Mouse (Mus musculus) adrenal gland, adult 2 months (tissue): ENCODE measurements around the gene Znrf4. TPM values are rescaled to one million over a fixed set of nuclear protein-coding genes. Genes with fewer than 3 reads are reported as not detected.

Experiments
- DNase-seq: peaks from one replicate; pipeline ENCODE4 v3.0.0; 2021
- polyA plus RNA-seq: library from polyadenylated mRNA; depleted of rRNA; stranded (reverse); fragments of >200 nt; gene quantifications from 2 replicates; pipeline ENCODE4 v1.2.3, GENCODE M21; 2012; rRNA removed
- total RNA-seq, 2 experiments: library from RNA; stranded (reverse); gene quantifications; 2 replicates each; pipeline ENCODE4 v1.2.3; 2021

Gene Znrf4
- total and polyA plus RNA-seq, 3 experiments: not detected

- DNase-seq: no peak
Observed at GRCm38 (mm10) chr17:56468380-56468779, 43.9 kb downstream of the Znrf4 start.

DNA sequence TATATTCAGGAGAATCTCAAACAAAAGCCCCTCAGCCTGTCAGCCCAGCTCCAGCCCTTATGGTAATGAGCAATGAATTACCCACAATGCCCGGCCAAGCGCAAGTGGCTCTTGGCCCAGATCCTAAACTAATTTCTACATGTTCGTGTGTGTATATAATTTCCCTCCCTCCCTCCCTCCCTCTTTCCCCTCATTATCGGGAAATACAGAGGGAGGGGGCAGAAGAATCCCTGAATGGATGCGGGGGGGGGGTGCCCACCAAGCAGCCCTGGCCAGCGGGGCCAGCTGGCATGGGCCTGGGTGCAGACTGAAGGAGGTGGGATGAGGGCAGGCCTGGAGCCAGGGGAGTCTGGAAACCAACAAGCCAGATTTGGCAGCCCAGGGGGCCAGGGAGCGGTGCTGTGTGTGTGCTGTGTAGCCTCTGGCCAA is 44.8 kb downstream of the Znrf4 start:
- DNase-seq: no peak

- no peak for DNase-seq
Observed at GRCm38 (mm10) chr17:56466747-56467146, 45.5 kb downstream of the Znrf4 start.

- no peak for DNase-seq
Observed at GRCm38 (mm10) chr17:56464817-56465216, 47.4 kb downstream of the Znrf4 start.

DNA sequence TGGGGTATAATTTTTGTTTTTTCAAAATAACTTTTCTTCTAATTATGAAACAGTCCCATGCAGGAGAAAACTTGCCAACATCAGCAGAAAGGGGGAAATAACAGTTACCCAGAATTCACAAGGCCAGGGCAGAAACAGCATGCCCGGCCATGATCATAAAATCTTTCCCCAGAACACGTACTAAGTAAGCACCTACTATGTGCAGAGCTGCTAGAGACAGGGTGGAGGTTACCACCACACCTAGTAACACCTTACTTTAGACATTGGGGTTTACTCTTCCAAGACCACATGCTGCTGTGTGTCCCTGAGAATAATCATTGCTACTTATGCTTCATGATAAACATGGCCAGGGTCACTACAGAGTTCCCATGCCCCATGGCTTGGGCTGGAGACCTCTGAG is 47.9 kb downstream of the Znrf4 start:
- no peak for DNase-seq

DNA sequence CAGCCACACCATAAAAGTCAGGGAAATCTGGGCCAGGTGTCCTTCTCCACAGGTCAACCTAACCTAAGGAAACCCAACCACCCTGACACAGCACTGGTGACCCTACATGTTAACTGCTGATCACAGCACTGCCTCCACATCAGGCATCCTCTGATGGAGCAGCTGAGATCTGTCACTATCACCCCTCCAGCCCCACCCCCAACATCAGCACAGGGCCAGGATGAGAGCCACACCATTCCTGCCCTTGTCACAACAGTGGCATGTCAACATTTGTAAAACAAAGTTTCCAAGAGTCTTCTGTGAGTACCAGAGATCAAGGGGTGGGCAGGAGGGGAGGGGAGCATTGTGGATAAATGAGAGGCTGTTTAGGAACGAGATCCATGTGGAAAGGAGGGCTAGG is 48.7 kb downstream of the Znrf4 start:
- DNase-seq: no peak

GRCm38 (mm10) chr17:56462835-56463455 is 49.3 kb downstream of the Znrf4 start:
- DNase-seq: no peak

- peak; percentile 100 for DNase-seq
Observed at GRCm38 (mm10) chr17:56461771-56462743, 50.2 kb downstream of the Znrf4 start.

Other genes with a start within 250 kb of the Znrf4 start
- 10 to 100 TPM; 22.7 to 29.4 TPM for gene Ticam1, start 235.6 kb downstream of the Znrf4 start, total RNA-seq
- gene Ticam1, start 235.6 kb downstream of the Znrf4 start, polyA plus RNA-seq: 39.7 and 50.2 TPM in 2 replicates
- 100 to 1,000 TPM in 1 of 2 experiments, 10 to 100 TPM in 1; 65.9 to 101 TPM for gene Plin3, start 219.6 kb downstream of the Znrf4 start, total RNA-seq
- 43.9 and 51.8 TPM in 2 replicates for gene Plin3, start 219.6 kb downstream of the Znrf4 start, polyA plus RNA-seq
- gene Arrdc5, start 212.1 kb downstream of the Znrf4 start, total RNA-seq: not detected
- gene Arrdc5, start 212.1 kb downstream of the Znrf4 start, polyA plus RNA-seq: not detected in 2 replicates
- gene Uhrf1, start 209.1 kb downstream of the Znrf4 start, total RNA-seq: 1 to 10 TPM; 3.1 to 3.5 TPM
- 2.7 and 3.0 TPM in 2 replicates for gene Uhrf1, start 209.1 kb downstream of the Znrf4 start, polyA plus RNA-seq
- gene Kdm4b, start 186.4 kb downstream of the Znrf4 start, total RNA-seq: 10 to 100 TPM; 37.6 to 37.8 TPM
- 53.7 and 56.4 TPM in 2 replicates for gene Kdm4b, start 186.4 kb downstream of the Znrf4 start, polyA plus RNA-seq
- 100 to 1,000 TPM; 149 to 249 TPM for gene Ptprs, start 35.9 kb downstream of the Znrf4 start, total RNA-seq
- gene Ptprs, start 35.9 kb downstream of the Znrf4 start, polyA plus RNA-seq: 573 and 605 TPM in 2 replicates
- gene Gm20219, start 42.0 kb upstream of the Znrf4 start, total RNA-seq: under 1 TPM; 0.31 to 0.98 TPM
- 2.6 and 3.0 TPM in 2 replicates for gene Gm20219, start 42.0 kb upstream of the Znrf4 start, polyA plus RNA-seq
- gene Safb2, start 72.2 kb upstream of the Znrf4 start, total RNA-seq: 100 to 1,000 TPM in 1 of 2 experiments, 10 to 100 TPM in 1; 82.8 to 119 TPM
- 65.4 and 89.2 TPM in 2 replicates for gene Safb2, start 72.2 kb upstream of the Znrf4 start, polyA plus RNA-seq
- 100 to 1,000 TPM in 1 of 2 experiments, 10 to 100 TPM in 1; 87.4 to 126 TPM for gene Safb, start 72.4 kb upstream of the Znrf4 start, total RNA-seq
- 77.8 and 121 TPM in 2 replicates for gene Safb, start 72.4 kb upstream of the Znrf4 start, polyA plus RNA-seq
- 100 to 1,000 TPM; 317 to 361 TPM for gene 2410015M20Rik, start 97.3 kb upstream of the Znrf4 start, total RNA-seq
- 98.0 and 117 TPM in 2 replicates for gene 2410015M20Rik, start 97.3 kb upstream of the Znrf4 start, polyA plus RNA-seq
- 100 to 1,000 TPM; 720 to 828 TPM for gene Rpl36, start 101.0 kb upstream of the Znrf4 start, total RNA-seq
- gene Rpl36, start 101.0 kb upstream of the Znrf4 start, polyA plus RNA-seq: 1,273 and 1,721 TPM in 2 replicates
- gene Lonp1, start 114.5 kb upstream of the Znrf4 start, total RNA-seq: 100 to 1,000 TPM; 549 to 571 TPM
- 447 and 560 TPM in 2 replicates for gene Lonp1, start 114.5 kb upstream of the Znrf4 start, polyA plus RNA-seq
- gene Catsperd, start 115.7 kb upstream of the Znrf4 start, total RNA-seq: 1 to 10 TPM; 1.1 to 6.6 TPM
- 1.4 and 1.9 TPM in 2 replicates for gene Catsperd, start 115.7 kb upstream of the Znrf4 start, polyA plus RNA-seq
- gene Ranbp3, start 160.9 kb upstream of the Znrf4 start, total RNA-seq: 10 to 100 TPM; 64.3 to 77.8 TPM
- 82.4 and 97.1 TPM in 2 replicates for gene Ranbp3, start 160.9 kb upstream of the Znrf4 start, polyA plus RNA-seq
- 100 to 1,000 TPM; 263 to 339 TPM for gene Ndufa11, start 205.3 kb upstream of the Znrf4 start, total RNA-seq
- 862 and 877 TPM in 2 replicates for gene Ndufa11, start 205.3 kb upstream of the Znrf4 start, polyA plus RNA-seq
- gene Vmac, start 205.6 kb upstream of the Znrf4 start, total RNA-seq: 10 to 100 TPM; 26.8 to 31.6 TPM
- 50.2 and 57.3 TPM in 2 replicates for gene Vmac, start 205.6 kb upstream of the Znrf4 start, polyA plus RNA-seq
- 1 to 10 TPM; 3.2 to 3.9 TPM for gene Nrtn, start 245.1 kb upstream of the Znrf4 start, total RNA-seq
- 53.9 and 64.0 TPM in 2 replicates for gene Nrtn, start 245.1 kb upstream of the Znrf4 start, polyA plus RNA-seq